Mouse (Mus musculus) spleen, postnatal 4 days (tissue): Measurements from ENCODE around the gene Fam107b.
"Not testable (repeated sequence)": the region's sequence is repeated elsewhere in the genome, so short reads cannot be mapped to it uniquely, and the experiment has no call there.

Experiments
- DNase-seq, 2 experiments: peaks; one replicate each; pipeline ENCODE4 v3.0.0; 2022; ENCODE audit warnings: low spot score in 2 of 2

Gene Fam107b

GRCm38 (mm10) chr2:3658900-3659299, 88.6 kb downstream of the Fam107b start:
- no peak for DNase-seq

- no peak for DNase-seq
Measured at GRCm38 (mm10) chr2:3659300-3659910, 89.1 kb downstream of the Fam107b start.

GRCm38 (mm10) chr2:3664086-3664485, 93.8 kb downstream of the Fam107b start:
- no peak for DNase-seq

GRCm38 (mm10) chr2:3668682-3669081, 98.4 kb downstream of the Fam107b start:
- DNase-seq = peak; percentile 60 to 75

GRCm38 (mm10) chr2:3669646-3670045, 99.4 kb downstream of the Fam107b start:
- peak in 1 of 2 experiments; percentile 45 for DNase-seq

DNA sequence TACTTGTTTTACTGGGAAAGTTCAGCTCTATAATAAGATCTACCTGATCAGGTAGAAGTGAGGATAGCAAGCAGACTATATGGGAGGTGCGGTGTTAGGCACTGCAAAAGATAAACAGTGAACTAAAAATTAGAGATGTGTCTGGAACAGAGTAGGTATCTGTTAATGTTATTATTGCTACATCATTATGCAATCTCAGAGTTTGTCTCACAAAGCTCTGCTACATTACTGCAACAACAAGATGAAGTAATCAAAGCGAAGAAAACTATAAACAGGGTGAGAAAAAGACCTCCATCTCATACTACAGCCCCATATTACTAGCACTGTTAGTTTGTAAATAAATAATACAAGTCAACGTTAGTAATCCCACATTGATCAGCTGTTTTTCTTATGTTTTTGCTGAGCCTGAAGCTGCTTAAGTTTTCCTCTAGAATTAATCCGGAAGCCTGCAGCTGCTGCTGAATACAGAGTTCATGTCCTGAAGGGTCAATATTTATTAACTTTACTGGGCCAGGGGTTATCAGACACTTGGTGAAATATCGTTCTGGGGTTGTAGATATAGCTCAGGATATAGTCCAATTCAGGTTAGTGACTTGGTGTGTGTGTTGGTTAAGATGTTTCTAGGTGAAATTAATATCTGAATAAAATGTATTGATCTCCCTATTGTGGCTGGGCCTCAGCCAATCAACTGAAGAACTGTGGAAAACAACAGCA, 102.5 kb downstream of the Fam107b start:
- peak in 1 of 2 experiments; percentile 24 for DNase-seq

- no peak for DNase-seq
Measured at GRCm38 (mm10) chr2:3675481-3675880, 105.2 kb downstream of the Fam107b start.

- DNase-seq = peak in 1 of 2 experiments; percentile 44
Measured at GRCm38 (mm10) chr2:3682699-3683098, 112.4 kb downstream of the Fam107b start.

- peak in 1 of 2 experiments; percentile 47 for DNase-seq
Measured at GRCm38 (mm10) chr2:3683343-3683742, 113.1 kb downstream of the Fam107b start.

DNA sequence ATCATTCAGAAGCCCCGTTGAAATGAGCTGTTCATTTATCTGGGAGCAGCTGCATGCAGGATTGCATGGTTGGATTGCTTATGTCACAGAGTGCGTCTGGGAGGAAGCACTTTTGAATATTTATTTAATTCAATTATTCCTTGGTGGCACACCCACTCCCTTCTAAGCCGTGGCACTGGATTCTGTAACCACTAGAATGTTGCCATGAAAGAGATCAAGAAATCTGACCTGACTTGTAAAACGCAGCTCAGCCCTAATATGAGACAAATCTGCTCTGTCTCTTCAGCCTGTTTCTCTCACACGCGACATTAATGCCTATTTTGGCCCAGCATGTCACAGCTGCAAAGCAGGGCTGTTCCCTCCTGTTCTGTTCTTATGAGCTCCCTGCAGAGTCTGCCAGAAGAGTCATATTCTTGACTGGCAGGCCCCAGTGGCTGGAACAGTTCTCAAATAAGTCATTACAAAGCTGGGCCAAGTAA, 113.5 kb downstream of the Fam107b start:
- DNase-seq = peak in 1 of 2 experiments; percentile 51

- peak in 1 of 2 experiments; percentile 11 for DNase-seq
Measured at GRCm38 (mm10) chr2:3690221-3690620, 119.9 kb downstream of the Fam107b start.

- DNase-seq = peak in 1 of 2 experiments; percentile 14
Measured at GRCm38 (mm10) chr2:3692833-3693232, 122.5 kb downstream of the Fam107b start.

- peak in 1 of 2 experiments; percentile 9 for DNase-seq
Measured at GRCm38 (mm10) chr2:3695900-3696299, 125.6 kb downstream of the Fam107b start.

GRCm38 (mm10) chr2:3700368-3700767, 130.1 kb downstream of the Fam107b start:
- DNase-seq = no peak

DNA sequence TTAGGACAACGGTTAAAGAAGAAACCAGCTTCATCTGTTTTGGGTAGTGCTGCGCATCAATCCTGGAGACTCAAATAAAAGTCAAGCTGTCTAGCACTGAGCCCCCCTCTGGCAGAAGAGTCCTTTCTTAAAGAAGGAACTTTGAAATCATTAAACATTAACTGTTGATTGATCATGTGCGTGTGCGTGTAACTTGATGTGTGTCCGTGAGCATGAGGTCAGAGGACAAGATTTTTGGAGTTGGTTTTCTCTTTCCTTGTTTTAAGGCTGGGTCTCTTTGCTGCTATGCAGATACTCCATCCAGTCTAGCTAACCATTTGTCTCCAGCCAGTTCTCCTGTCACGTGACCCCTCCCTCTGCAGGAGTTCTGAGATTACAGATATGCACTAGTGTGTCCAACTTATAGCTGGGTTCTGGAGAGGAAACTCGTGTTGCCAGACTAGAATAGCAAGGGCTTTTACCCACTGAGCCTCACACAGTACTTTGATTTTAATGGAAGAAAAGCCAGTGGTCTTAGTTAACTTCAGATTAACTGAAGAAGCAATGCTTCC, 132.4 kb downstream of the Fam107b start:
- DNase-seq = no peak

DNA sequence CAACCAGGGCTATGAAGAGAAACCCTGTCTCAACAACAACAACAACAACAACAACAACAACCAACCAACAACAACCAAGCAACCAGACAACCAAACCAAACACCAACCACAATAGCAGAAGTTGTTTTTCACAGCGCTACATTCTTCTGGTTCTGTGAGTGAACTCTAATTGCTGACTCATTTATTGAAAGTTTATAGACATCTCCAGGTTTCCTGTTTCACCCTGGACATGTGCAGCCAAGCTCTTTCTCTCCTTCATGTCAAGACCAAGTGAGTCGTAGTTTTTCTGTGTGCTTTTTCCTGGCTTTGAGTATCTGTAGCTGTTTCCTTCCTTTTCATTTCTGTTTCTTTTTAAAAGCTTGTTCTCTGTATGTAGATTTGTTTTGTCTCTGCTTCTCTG, 133.5 kb downstream of the Fam107b start:
- DNase-seq = no peak

DNA sequence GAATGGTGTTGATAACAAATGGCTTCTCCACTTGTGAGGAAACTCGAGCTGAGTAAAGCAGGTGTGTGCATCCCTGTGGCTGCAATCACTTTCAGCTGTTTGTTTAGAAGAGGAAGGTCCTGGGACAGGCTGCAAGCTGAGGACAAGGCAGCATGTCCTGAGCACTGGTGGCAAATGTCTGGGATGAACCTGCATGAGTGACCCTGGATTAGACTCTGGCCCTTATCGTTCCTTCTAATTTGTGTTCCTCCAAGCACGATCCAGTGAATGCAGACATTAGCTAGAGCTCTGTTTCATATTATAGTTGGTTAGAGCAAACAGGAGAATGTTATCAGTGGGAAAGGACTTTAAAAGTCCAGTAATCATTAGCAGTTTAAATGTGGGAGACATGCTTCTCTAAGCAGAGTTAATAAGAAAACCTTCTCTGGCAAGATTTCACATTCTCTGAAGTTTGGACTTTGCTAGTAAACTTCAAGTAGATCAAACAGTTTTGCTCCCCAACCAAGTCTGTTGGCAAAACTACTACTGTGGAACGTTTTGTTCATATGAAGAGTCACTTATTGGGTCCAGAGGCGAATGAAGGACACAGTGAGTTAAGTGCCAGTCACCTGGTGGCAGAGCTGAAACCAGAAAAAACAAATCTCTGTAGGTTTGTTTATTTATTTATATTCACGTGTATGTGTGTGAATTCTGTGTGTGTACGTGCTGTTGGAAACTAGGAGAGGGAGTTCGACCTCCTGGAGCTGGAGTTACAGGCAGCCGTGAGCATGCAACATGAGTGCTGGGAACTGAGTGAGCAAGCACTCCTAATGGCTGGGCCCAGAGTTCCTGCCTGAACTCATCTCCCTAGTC, 134.2 kb downstream of the Fam107b start:
- no peak for DNase-seq

DNA sequence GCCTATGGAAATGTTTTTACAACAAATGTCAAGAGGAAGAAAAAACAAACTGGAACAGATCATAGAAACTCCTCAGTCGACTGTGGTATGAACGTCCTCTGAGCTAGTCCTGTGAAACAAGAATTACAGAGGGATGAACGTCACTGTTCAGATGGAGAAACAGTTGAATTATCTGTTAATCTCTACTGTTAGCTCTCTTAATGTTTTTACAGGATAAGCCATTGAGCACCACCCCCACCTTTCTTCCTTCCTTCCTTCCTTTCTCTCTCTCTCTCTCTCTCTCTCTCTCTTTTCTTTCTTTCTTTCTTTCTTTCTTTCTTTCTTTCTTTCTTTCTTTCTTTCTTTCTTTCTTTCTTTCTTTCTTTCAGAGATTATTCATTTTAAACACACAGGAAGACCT, 135.0 kb downstream of the Fam107b start:
- DNase-seq = not testable (repeated sequence)

- no peak for DNase-seq
Measured at GRCm38 (mm10) chr2:3707236-3707635, 136.9 kb downstream of the Fam107b start.

DNA sequence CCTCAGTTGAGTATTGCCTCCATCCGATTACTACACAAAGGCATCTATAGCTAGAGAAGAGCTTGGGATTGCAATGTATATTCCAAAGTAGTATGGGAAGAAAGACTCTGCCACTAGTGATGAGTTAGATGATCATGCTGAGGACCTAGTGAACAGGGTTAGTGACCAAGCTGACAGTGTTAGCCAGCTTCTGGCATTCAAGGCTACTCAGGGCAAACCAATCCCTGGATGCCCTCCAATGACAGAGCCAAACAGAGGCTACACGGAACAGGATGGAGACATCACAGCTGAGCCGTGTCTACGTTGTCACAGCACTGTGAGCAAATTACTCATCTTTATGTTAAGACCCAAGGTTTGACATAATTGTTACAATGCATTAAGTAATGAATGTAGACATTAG, 138.3 kb downstream of the Fam107b start:
- DNase-seq = no peak

- no peak for DNase-seq
Measured at GRCm38 (mm10) chr2:3709882-3710281, 139.6 kb downstream of the Fam107b start.

DNA sequence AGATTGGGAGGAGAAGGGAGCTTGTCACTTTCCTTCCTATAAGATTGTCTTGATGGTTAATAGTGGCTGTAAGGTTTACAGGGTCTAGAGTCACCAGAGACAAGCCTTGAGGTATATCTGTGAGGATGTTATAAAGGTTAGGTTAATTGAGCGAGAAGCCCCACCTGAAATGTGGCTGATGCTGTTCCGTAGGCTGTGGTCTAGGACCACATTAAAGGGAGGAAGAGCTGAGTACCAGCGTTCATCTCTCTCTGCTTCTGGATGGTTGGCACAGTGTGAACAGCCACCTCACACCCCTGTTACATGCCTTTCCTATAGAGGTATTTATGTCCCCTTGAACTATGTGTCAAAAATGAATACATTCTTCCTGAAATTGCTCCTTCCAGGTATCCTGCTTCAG, 140.2 kb downstream of the Fam107b start:
- DNase-seq = no peak
